8 mouse cellular contexts compared by ENCODE assay signal in the genomic region with DNA sequence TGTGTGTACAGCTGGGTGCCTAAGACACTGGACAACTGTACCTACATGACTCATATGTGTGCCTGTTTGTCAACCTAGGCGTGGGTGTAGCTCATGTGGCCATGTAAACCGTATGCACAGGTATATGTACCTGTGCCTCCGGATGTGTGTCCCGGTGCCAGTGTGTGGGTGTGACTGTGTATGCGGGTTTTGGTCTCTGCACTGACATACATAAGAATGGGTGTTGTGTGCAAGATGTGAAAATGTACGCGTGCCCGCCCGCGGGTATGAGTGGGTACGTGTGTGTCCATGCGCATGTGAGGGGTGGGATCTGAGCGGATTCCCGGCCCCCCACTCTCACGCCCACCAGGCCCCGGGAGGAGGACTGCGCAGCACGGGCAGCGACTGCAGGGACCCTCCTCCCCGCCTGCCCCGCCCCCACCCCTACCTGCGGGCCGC. TPM values are rescaled to one million over a fixed set of nuclear protein-coding genes. Genes with fewer than 3 reads are reported as not detected.
DNase-seq lines count a peak whose midpoint lies in the region; ATAC-seq and TF ChIP-seq lines count a peak whose summit lies in the region.

No protein-coding gene starts in this region.

- H3K4me2 ChIP-seq in heart, postnatal 0 days (ENCODE audit: low read depth, low read length) = peak overlapping the region; percentile 97
- H3K4me2 ChIP-seq in midbrain, embryonic 12.5 days (replicated peaks) = peak overlapping the region; percentile 89

- peak overlapping the region; percentile 44 for H3K9ac ChIP-seq in heart, postnatal 0 days (replicated peaks; ENCODE audit: low read depth, low read length)
- peak overlapping the region; percentile 75 for H3K9ac ChIP-seq in midbrain, embryonic 12.5 days (replicated peaks)

- H3K4me3 ChIP-seq in layer of hippocampus, adult 2 months = peak overlapping the region; percentile 65
- peak overlapping the region; percentile 60 for H3K4me3 ChIP-seq in heart, postnatal 0 days (ENCODE audit: low read depth, low read length)
- H3K4me3 ChIP-seq in midbrain, embryonic 12.5 days = peak overlapping the region; percentile 78

- no peak for DNase-seq in layer of hippocampus, adult 2 months (ENCODE audit: low spot score in 2 of 2)
- DNase-seq in layer of hippocampus, postnatal 25 days (ENCODE audit: extremely low spot score in 1 of 2, low spot score in 1 of 2) = no peak
- peak; percentile 57 for DNase-seq in brain, embryonic 14.5 days (ENCODE audit: low read depth)
- no peak for DNase-seq in heart, postnatal 0 days (ENCODE audit: low spot score)
- DNase-seq in gastrocnemius, adult 8-10 months (ENCODE audit: low spot score in 2 of 2) = no peak
- DNase-seq in urinary bladder, postnatal 10 days (ENCODE audit: low spot score) = no peak

- no peak for TF ChIP-seq POLR2A in brain, embryonic 14.5 days (IDR thresholded peaks at IDR 0.05; ENCODE audit: borderline replicate concordance, extremely low read depth, insufficient read depth, insufficient read length, poor library complexity, severe bottlenecking)

- H3K9me3 ChIP-seq in heart, postnatal 0 days (replicated peaks; ENCODE audit: control insufficient read depth, low read length) = no peaks in the 10 kb centered on the region
- H3K9me3 ChIP-seq in midbrain, embryonic 12.5 days = no peaks in the 10 kb centered on the region

- ATAC-seq in heart, postnatal 0 days (ENCODE audit: insufficient read depth, low read depth) = no peak
- ATAC-seq in midbrain, embryonic 12.5 days (ENCODE audit: low FRiP score, low read depth) = peak; percentile 66
- no peak for ATAC-seq in inflammation-experienced regulatory T-cells, adult 6 months

- WGBS in heart, postnatal 0 days = 4% methylated on average over 20 of the region's 23 CpGs
- WGBS in midbrain, embryonic 12.5 days = under 1% methylated on average over 22 of the region's 23 CpGs

- no peaks in the 10 kb centered on the region for H3K36me3 ChIP-seq in heart, postnatal 0 days (replicated peaks; ENCODE audit: control insufficient read depth, insufficient read depth, low read length)
- H3K36me3 ChIP-seq in midbrain, embryonic 12.5 days = no peaks in the 10 kb centered on the region

- H3K4me1 ChIP-seq in heart, postnatal 0 days (ENCODE audit: control insufficient read depth, insufficient read depth) = peaks cover 16% of the 10 kb centered on the region
- peaks cover 47% of the 10 kb centered on the region for H3K4me1 ChIP-seq in midbrain, embryonic 12.5 days

- no peak for TF ChIP-seq EP300 in heart, postnatal 0 days (IDR thresholded peaks at IDR 0.05; ENCODE audit: low read depth)

- no peak for TF ChIP-seq CTCF in layer of hippocampus, adult 2 months (conservative IDR thresholded peaks at IDR 0.05)
- TF ChIP-seq CTCF in brain, embryonic 14.5 days (IDR thresholded peaks at IDR 0.05; ENCODE audit: borderline replicate concordance, extremely low read depth, insufficient read depth, insufficient read length) = no peak
- TF ChIP-seq CTCF in heart, postnatal 0 days (IDR thresholded peaks at IDR 0.05; ENCODE audit: low read depth) = no peak

- peak overlapping the region; percentile 55; the same call in 1 of the 2 replicates for H3K27ac ChIP-seq in layer of hippocampus, adult 2 months
- no peak overlapping the region for H3K27ac ChIP-seq in heart, postnatal 0 days (ENCODE audit: low read depth)
- peak overlapping the region; percentile 40; the same call in 1 of the 2 replicates for H3K27ac ChIP-seq in midbrain, embryonic 12.5 days (replicated peaks)

- peaks cover 69% of the 10 kb centered on the region for H3K27me3 ChIP-seq in heart, postnatal 0 days (ENCODE audit: control insufficient read depth, insufficient read depth, low read length)
- peaks cover 3% of the 10 kb centered on the region; the same call in 1 of the 2 replicates for H3K27me3 ChIP-seq in midbrain, embryonic 12.5 days

RNA-seq across cellular contexts. Expression of a gene that starts 22.6 kb away (rescaled TPM):
- 1 to 10 TPM; 6.7 to 7.4 TPM for total RNA-seq in layer of hippocampus, adult 2 months (2021)
- 1 to 10 TPM; 7.5 to 7.7 TPM for total RNA-seq in layer of hippocampus, postnatal 25 days (2021)
- 12.2 and 15.9 TPM in 2 replicates for polyA plus RNA-seq in brain, embryonic 14.5 days (2012; rRNA removed)
- total RNA-seq in heart, postnatal 0 days (2014; rRNA removed; ENCODE audit: low replicate concordance) = 7.8 and 9.0 TPM in 2 replicates
- polyA plus RNA-seq in heart, postnatal 0 days (2015; fragmentation: Nextera tagmentation; extraction: Ambion mirVana) = 0.77 and 0.78 TPM in 2 replicates
- polyA plus RNA-seq in midbrain, embryonic 12.5 days (2016; fragmentation: Nextera tagmentation; extraction: Ambion mirVana) = 5.2 and 6.3 TPM in 2 replicates
- total RNA-seq in gastrocnemius, adult 8-10 months (2022) = 1 to 10 TPM in 1 of 4 experiments, under 1 TPM in 3; 0.58 to 1.6 (median 0.75) TPM
- polyA plus RNA-seq in inflammation-experienced regulatory T-cells, adult 6 months (2017; shearing (Covaris generic)) = under 1 TPM; 0.21 to 0.25 (median 0.24) TPM

RNA-seq across cellular contexts. Expression of a gene that starts 48.8 kb away (rescaled TPM):
- total RNA-seq in layer of hippocampus, adult 2 months (2021) = 1 to 10 TPM in 1 of 2 experiments, under 1 TPM in 1; 0.98 to 1.1 TPM
- 1 to 10 TPM in 1 of 2 experiments, under 1 TPM in 1; 0.79 to 1.3 TPM for total RNA-seq in layer of hippocampus, postnatal 25 days (2021)
- 0.44 and 1.1 TPM in 2 replicates for polyA plus RNA-seq in brain, embryonic 14.5 days (2012; rRNA removed)
- 1.4 and 1.9 TPM in 2 replicates for total RNA-seq in heart, postnatal 0 days (2014; rRNA removed; ENCODE audit: low replicate concordance)
- polyA plus RNA-seq in heart, postnatal 0 days (2015; fragmentation: Nextera tagmentation; extraction: Ambion mirVana) = 3.4 and 3.8 TPM in 2 replicates
- polyA plus RNA-seq in midbrain, embryonic 12.5 days (2016; fragmentation: Nextera tagmentation; extraction: Ambion mirVana) = 0.62 and 0.66 TPM in 2 replicates
- 10 to 100 TPM; 46.1 to 56.7 (median 48.1) TPM for total RNA-seq in gastrocnemius, adult 8-10 months (2022)
- under 1 TPM; 0.45 to 0.49 (median 0.47) TPM for polyA plus RNA-seq in inflammation-experienced regulatory T-cells, adult 6 months (2017; shearing (Covaris generic))

RNA-seq across cellular contexts. Expression of a gene that starts 49.0 kb away (rescaled TPM):
- 10 to 100 TPM; 93.4 to 95.1 TPM for total RNA-seq in layer of hippocampus, adult 2 months (2021)
- total RNA-seq in layer of hippocampus, postnatal 25 days (2021) = 10 to 100 TPM; 85.0 to 85.9 TPM
- 54.5 and 68.4 TPM in 2 replicates for polyA plus RNA-seq in brain, embryonic 14.5 days (2012; rRNA removed)
- 24.7 and 27.3 TPM in 2 replicates for total RNA-seq in heart, postnatal 0 days (2014; rRNA removed; ENCODE audit: low replicate concordance)
- 30.8 and 31.5 TPM in 2 replicates for polyA plus RNA-seq in heart, postnatal 0 days (2015; fragmentation: Nextera tagmentation; extraction: Ambion mirVana)
- polyA plus RNA-seq in midbrain, embryonic 12.5 days (2016; fragmentation: Nextera tagmentation; extraction: Ambion mirVana) = 104 and 108 TPM in 2 replicates
- 10 to 100 TPM; 31.2 to 44.4 (median 35.3) TPM for total RNA-seq in gastrocnemius, adult 8-10 months (2022)
- 10 to 100 TPM; 32.7 to 36.8 (median 35.7) TPM for polyA plus RNA-seq in inflammation-experienced regulatory T-cells, adult 6 months (2017; shearing (Covaris generic))

RNA-seq across cellular contexts. Expression of a gene that starts 49.1 kb away (rescaled TPM):
- 10 to 100 TPM; 33.6 to 36.0 TPM for total RNA-seq in layer of hippocampus, adult 2 months (2021)
- total RNA-seq in layer of hippocampus, postnatal 25 days (2021) = 10 to 100 TPM; 32.5 to 35.2 TPM
- polyA plus RNA-seq in brain, embryonic 14.5 days (2012; rRNA removed) = 38.3 and 42.0 TPM in 2 replicates
- 16.0 and 24.5 TPM in 2 replicates for total RNA-seq in heart, postnatal 0 days (2014; rRNA removed; ENCODE audit: low replicate concordance)
- polyA plus RNA-seq in heart, postnatal 0 days (2015; fragmentation: Nextera tagmentation; extraction: Ambion mirVana) = 5.9 and 6.9 TPM in 2 replicates
- polyA plus RNA-seq in midbrain, embryonic 12.5 days (2016; fragmentation: Nextera tagmentation; extraction: Ambion mirVana) = 28.4 and 31.3 TPM in 2 replicates
- total RNA-seq in gastrocnemius, adult 8-10 months (2022) = 1 to 10 TPM; 3.8 to 4.6 (median 4.4) TPM
- polyA plus RNA-seq in inflammation-experienced regulatory T-cells, adult 6 months (2017; shearing (Covaris generic)) = 10 to 100 TPM; 18.2 to 30.2 (median 23.3) TPM

Comparison
In these comparisons a context has a peak if more than half of its experiments do, and no peak if none do; other contexts are left out.
1. RNA of a gene that starts 48.8 kb away (total RNA-seq): 46.1 to 56.7 TPM in gastrocnemius, adult 8-10 months; 1.4 to 1.9 TPM in heart, postnatal 0 days, 0.79 to 1.3 TPM in layer of hippocampus, postnatal 25 days and 0.98 to 1.1 TPM in layer of hippocampus, adult 2 months; every median in the first group is over 10 times any median in the second.
2. Peak in every context shown above with its lines, with median percentiles within 50 percentile points of each other: H3K4me3 ChIP-seq.